Mouse (Mus musculus) liver, embryonic 14.5 days (tissue): ENCODE measurements around the gene Tmem165.

Experiments
- CTCF ChIP-seq: IDR thresholded peaks from 2 replicates; pipeline ENCODE4 v1.5.1; 2016; ENCODE audit warnings: antibody characterized with exemption, low read depth, control low read depth
- EP300 ChIP-seq: IDR thresholded peaks from 2 replicates; pipeline ENCODE4 v1.6.1; 2016; ENCODE audit warnings: antibody characterized with exemption, low read depth

DNA sequence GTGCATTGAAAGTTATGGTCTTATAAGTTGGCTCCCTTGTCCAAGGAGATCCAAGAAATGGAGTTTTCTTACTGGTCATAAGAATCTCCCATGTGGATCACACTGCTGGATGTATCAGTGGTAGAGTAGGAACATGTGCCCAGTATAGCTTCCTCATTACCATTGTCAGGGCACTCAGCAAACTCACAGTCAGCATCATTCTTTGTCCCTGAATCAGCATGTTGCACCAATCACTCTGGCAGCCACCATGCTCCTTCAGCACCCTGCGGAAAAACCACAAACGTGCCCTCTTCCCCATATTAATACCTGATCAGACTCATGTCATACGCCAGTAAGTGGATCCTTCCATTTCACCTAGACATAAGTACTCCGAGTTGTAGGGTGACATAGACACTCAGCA lies 8.6 kb upstream of the Tmem165 start:
- no peak for TF ChIP-seq CTCF
- no peak for TF ChIP-seq EP300
